Mouse (Mus musculus) neural tube, embryonic 11.5 days (tissue): ENCODE data around the gene Gm10392. TPM values are rescaled to one million over a fixed set of nuclear protein-coding genes. Genes with fewer than 3 reads are reported as not detected.

Experiments used
- ATAC-seq: fragments of 200-750 bp; cut with Nextera tagmentation; 2 replicates; pipeline ENCODE4 v1.8.0; 2017; ENCODE audit warnings: moderate number of reproducible peaks, mild to moderate bottlenecking, moderate TSS enrichment, moderate library complexity; ENCODE audit not compliant: insufficient read depth, low FRiP score, low TSS enrichment
- DNase-seq: peaks from one replicate; pipeline ENCODE4 v3.0.0-alpha.2; 2015; ENCODE audit warnings: low spot score
- H3K27ac ChIP-seq: fragments of 300-500 bp; sonication (generic); 2 replicates; pipeline ENCODE4 v1.5.1; 2014; ENCODE audit warnings: low read depth, mild to moderate bottlenecking, low read length
- H3K27me3 ChIP-seq: fragments of 300-500 bp; sonication (generic); 2 replicates; pipeline ENCODE4 v1.6.1; 2014; ENCODE audit warnings: mild to moderate bottlenecking, low read length, mixed read lengths; ENCODE audit not compliant: control insufficient read depth, insufficient read depth
- H3K36me3 ChIP-seq: fragments of 300-500 bp; sonication (generic); 2 replicates; pipeline ENCODE4 v1.6.1; 2014; ENCODE audit warnings: mild to moderate bottlenecking, low read length, moderate library complexity, mixed read lengths; ENCODE audit not compliant: control insufficient read depth, insufficient read depth
- H3K4me1 ChIP-seq: fragments of 300-500 bp; sonication (generic); 2 replicates; pipeline ENCODE4 v1.6.1; 2014; ENCODE audit warnings: low read length, mixed read lengths; ENCODE audit not compliant: control insufficient read depth, insufficient read depth
- H3K4me2 ChIP-seq: fragments of 300-500 bp; sonication (generic); 2 replicates; pipeline ENCODE4 v1.6.1; 2014; ENCODE audit warnings: low read depth, mild to moderate bottlenecking, moderate library complexity
- H3K4me3 ChIP-seq: fragments of 300-500 bp; sonication (generic); 2 replicates; pipeline ENCODE4 v1.5.1; 2014; ENCODE audit warnings: low read depth, low read length
- H3K9ac ChIP-seq: fragments of 300-500 bp; sonication (generic); 2 replicates; pipeline ENCODE4 v1.6.1; 2014; ENCODE audit warnings: mild to moderate bottlenecking, low read length
- H3K9me3 ChIP-seq: fragments of 300-500 bp; sonication (generic); 2 replicates; pipeline ENCODE4 v1.6.1; 2016; ENCODE audit warnings: low read length; ENCODE audit not compliant: control insufficient read depth
- WGBS: fragments of 180-500 bp; shearing (Covaris S2); extraction: QIAGEN DNeasy Blood & Tissue Kit; methylation state at CpG from one replicate; pipeline ENCODE4 v1.1.7; 2014; 5-methylcytosine and 5-hydroxymethylcytosine counted together
- polyA plus RNA-seq: library from polyadenylated mRNA; unstranded; fragments of >200 nt; fragmentation: Nextera tagmentation; extraction: Ambion mirVana; gene quantifications from 2 replicates; pipeline ENCODE4 v1.2.1, GENCODE M21; 2014

Gene Gm10392
- polyA plus RNA-seq, 1 experiment from 2014 or later, result not detected

DNA sequence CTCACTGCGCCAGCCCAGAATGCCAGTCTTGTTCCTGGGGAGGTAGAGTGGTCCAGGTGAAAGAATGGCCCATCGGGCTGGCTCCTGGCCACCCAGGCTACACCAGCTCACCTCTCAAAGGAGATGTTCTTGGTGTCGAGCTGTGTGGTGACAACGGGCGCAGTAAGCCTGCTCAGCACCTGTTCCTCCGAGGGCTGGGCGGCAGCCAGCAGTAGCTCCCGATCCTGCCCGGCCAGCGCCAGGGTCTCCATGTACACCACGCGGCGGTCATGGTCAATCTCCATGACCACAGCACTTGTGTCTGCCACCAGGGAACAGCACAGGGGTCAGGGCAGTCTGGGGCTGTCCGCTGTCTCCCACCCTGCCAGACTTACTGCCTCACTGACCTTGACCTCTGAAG, 42.8 kb downstream of the Gm10392 start:
- H3K4me3 ChIP-seq, result no peak overlapping the region
- H3K4me1 ChIP-seq, result no peaks in the 10 kb centered on the region
- no peak for DNase-seq

DNA sequence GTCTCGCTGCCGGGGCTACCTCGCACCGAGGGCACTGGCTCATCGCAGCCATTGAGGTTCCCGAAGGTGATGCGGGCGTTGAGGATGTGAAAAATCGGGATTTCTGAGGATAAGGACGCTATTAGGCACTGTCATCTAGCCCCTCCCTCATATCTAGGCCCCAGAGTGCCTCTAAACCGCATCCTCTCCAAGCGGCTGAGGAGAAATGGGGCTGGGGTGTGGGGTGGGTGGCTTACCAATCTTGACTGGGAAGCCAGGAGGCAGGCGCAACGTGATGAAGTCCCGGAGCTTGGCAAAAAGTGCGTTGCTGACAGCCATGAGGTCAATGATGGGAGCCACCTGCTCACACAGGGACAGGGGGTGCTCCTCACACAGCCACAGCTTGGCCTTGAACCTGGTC, 46.2 kb downstream of the Gm10392 start:
- no peak for DNase-seq
- H3K9me3 ChIP-seq, result no peaks in the 10 kb centered on the region
- H3K4me1 ChIP-seq, result no peaks in the 10 kb centered on the region
- H3K4me3 ChIP-seq, result no peak overlapping the region
- 0 out of 2 replicates have a peak, but pooled peaks cover under 1% of the 10 kb centered on the region for H3K27me3 ChIP-seq
- no peak overlapping the region for H3K27ac ChIP-seq
- no peak overlapping the region for H3K4me2 ChIP-seq
- peaks cover 9% of the 10 kb centered on the region for H3K36me3 ChIP-seq
- no peak for ATAC-seq
- H3K9ac ChIP-seq, result no peak overlapping the region
- WGBS, result 90% methylated on average over 16 of the region's 16 CpGs

More for the DNA sequence above, 42.8 kb downstream of the Gm10392 start:
- Histone ChIP-seq H3K27me3 (no peaks in the 10 kb centered on the region), H3K4me2 (no peak overlapping the region), H3K9ac (no peak overlapping the region), H3K27ac (no peak overlapping the region), H3K9me3 (no peaks in the 10 kb centered on the region), H3K36me3 (peaks cover 9% of the 10 kb centered on the region)
- whole genome bisulfite sequencing, result 98% methylated on average over 14 of the region's 14 CpGs
- no peak for ATAC-seq

DNA sequence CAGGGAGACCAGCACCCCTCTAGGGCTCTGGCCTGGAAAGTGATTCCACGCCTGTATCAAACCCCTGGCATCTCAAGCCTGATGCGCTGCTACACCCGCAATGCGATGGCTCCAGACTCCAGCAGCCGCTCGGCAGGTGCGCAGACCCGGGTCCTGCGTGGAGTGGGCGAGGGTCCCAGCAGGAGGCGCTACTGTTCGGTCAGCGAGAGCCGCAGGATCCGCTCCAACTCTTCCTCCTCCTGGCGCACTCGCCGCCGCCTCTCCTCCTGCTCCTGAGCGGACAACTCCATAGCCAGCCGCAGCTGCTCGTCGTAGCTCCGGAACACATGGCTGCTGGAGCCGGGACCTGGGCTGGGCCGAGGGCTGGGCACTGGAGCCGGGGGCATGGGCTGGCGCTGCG, 47.6 kb downstream of the Gm10392 start:
- Histone ChIP-seq H3K27ac (no peak overlapping the region), H3K36me3 (peaks cover 9% of the 10 kb centered on the region), H3K9ac (no peak overlapping the region), H3K4me3 (no peak overlapping the region), H3K4me1 (no peaks in the 10 kb centered on the region), H3K27me3 (peaks cover 14% of the 10 kb centered on the region), H3K4me2 (no peak overlapping the region), H3K9me3 (no peaks in the 10 kb centered on the region)
- 68% methylated on average over 29 of the region's 29 CpGs for WGBS
- peak; percentile 11 for DNase-seq
- no peak for ATAC-seq

DNA sequence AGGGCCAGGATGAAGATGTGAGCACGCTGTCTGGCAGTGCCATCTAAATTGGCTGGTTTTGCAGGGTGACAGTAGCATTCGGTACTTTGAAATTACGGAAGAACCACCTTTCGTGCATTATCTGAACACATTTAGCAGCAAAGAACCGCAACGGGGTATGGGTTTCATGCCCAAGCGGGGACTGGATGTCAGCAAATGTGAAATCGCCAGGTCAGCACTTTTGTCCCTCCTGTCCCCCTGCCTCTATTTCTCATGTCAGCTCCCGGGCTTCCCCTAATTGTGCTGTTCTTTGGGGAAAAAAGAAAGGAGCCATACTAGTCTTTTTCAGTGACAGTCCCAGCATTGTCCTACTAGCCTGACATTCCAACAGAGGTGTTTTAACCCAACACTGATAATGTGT, 50.6 kb downstream of the Gm10392 start:
- Histone ChIP-seq H3K27me3 (peaks cover 30% of the 10 kb centered on the region), H3K9ac (no peak overlapping the region), H3K36me3 (peaks cover 9% of the 10 kb centered on the region), H3K4me2 (no peak overlapping the region), H3K4me3 (no peak overlapping the region), H3K4me1 (no peaks in the 10 kb centered on the region), H3K9me3 (no peaks in the 10 kb centered on the region), H3K27ac (no peak overlapping the region)
- DNase-seq (no peak), ATAC-seq (no peak)
- 83% methylated on average over 9 of the region's 9 CpGs for WGBS

DNA sequence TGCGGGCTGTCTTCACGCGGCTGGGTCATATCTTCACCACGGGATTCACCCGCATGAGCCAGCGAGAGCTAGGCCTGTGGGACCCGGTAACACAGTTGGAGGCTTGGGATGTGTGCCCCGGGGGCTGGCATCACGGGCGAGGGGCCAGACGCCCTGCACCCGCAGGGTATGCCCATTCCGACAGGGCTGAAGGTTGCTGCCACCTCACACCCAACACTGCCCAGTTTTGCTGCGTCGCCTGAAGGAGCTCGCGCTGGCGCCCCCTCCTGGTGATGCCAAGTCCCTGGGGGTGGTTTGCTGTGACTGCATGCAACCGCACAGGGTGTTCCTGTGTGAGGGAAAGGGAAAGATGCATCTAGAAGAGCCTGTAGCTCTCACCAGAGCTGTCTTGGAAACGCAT, 51.2 kb downstream of the Gm10392 start:
- Histone ChIP-seq H3K4me3 (no peak overlapping the region), H3K36me3 (peaks cover 9% of the 10 kb centered on the region), H3K27me3 (peaks cover 36% of the 10 kb centered on the region), H3K27ac (no peak overlapping the region), H3K9ac (no peak overlapping the region), H3K9me3 (no peaks in the 10 kb centered on the region), H3K4me1 (no peaks in the 10 kb centered on the region), H3K4me2 (no peak overlapping the region)
- WGBS, result 18% methylated on average over 20 of the region's 20 CpGs
- ATAC-seq, result no peak
- DNase-seq, result peak; percentile 74

DNA sequence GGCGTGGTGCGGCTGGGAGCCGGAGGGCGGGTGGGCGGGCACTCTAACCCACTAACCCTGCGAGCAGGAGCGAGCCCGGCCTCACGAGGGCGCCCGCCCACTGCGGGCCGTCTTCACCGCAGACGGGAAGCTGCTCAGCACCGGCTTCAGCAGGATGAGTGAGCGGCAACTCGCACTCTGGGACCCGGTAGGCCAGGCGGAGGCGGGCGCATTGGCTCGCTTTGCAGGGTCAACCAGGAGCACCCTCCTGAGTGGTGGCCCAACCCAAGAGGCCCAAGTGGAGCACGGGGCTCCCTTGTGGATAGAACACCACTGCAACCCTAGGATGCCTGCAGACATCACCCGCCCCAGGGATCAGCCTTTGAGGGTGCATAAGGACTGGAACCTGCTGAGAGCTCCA, 51.8 kb downstream of the Gm10392 start:
- DNase-seq (peak; percentile 53), ATAC-seq (no peak)
- no peak overlapping the region for H3K4me3 ChIP-seq
- 4% methylated on average over 25 of the region's 25 CpGs for WGBS
- H3K9me3 ChIP-seq, result no peaks in the 10 kb centered on the region
- no peak overlapping the region for H3K9ac ChIP-seq
- H3K27ac ChIP-seq, result no peak overlapping the region
- H3K27me3 ChIP-seq, result peaks cover 40% of the 10 kb centered on the region
- H3K4me1 ChIP-seq, result no peaks in the 10 kb centered on the region
- peaks cover 5% of the 10 kb centered on the region for H3K36me3 ChIP-seq
- H3K4me2 ChIP-seq, result no peak overlapping the region

Other genes starting within 250 kb of the Gm10392 start
- 0.41 and 0.43 TPM in 2 replicates for gene Coro6, start 56.8 kb downstream of the Gm10392 start, polyA plus RNA-seq
- 19.4 and 20.5 TPM in 2 replicates for gene Ankrd13b, start 29.5 kb downstream of the Gm10392 start, polyA plus RNA-seq
- 18.7 and 21.2 TPM in 2 replicates for gene Git1, start 25.6 kb downstream of the Gm10392 start, polyA plus RNA-seq
- 2.8 and 4.0 TPM in 2 replicates for gene Abhd15, start 4.1 kb downstream of the Gm10392 start, polyA plus RNA-seq
- gene Trp53i13, start 3.2 kb downstream of the Gm10392 start, polyA plus RNA-seq, result 27.8 and 31.9 TPM in 2 replicates
- gene Taok1, start 88.6 kb upstream of the Gm10392 start, polyA plus RNA-seq, result 18.4 and 18.6 TPM in 2 replicates
- gene Nufip2, start 167.0 kb upstream of the Gm10392 start, polyA plus RNA-seq, result 3.8 and 4.0 TPM in 2 replicates
- 2.8 and 3.6 TPM in 2 replicates for gene Cryba1, start 206.1 kb upstream of the Gm10392 start, polyA plus RNA-seq
- 26.5 and 31.3 TPM in 2 replicates for gene Myo18a, start 244.0 kb upstream of the Gm10392 start, polyA plus RNA-seq